Mouse (Mus musculus) ovary, adult 18-20 months (tissue): ENCODE results near the gene Cst6.

Source experiments
- DNase-seq: peaks from one replicate; pipeline ENCODE4 v3.0.0; 2022; ENCODE audit warnings: low spot score, mixed read lengths

The Cst6 gene

GRCm38 (mm10) chr19:5348526-5349501 lies 560 bp downstream of the Cst6 start:
- DNase-seq = no peak

DNA sequence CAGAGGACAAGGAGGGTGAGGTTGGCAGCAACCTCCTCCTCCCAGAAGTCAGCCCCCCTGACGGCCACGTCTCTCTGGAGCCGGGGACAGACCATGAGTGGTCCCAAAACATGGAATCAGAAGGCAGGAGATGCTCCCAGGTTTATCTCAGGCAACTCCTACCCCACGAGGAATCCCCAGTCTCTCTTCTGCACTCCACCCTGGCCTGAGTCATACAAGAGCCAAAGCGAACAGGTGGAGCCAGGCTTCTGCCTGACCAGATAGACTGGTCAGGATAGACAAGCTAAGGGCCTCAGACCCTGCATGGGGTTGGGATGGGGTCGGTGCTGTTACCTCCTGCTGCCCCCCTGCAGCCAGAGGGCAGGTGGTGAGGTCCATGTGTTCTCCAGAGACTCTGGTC lies 1.3 kb downstream of the Cst6 start:
- no peak for DNase-seq

DNA sequence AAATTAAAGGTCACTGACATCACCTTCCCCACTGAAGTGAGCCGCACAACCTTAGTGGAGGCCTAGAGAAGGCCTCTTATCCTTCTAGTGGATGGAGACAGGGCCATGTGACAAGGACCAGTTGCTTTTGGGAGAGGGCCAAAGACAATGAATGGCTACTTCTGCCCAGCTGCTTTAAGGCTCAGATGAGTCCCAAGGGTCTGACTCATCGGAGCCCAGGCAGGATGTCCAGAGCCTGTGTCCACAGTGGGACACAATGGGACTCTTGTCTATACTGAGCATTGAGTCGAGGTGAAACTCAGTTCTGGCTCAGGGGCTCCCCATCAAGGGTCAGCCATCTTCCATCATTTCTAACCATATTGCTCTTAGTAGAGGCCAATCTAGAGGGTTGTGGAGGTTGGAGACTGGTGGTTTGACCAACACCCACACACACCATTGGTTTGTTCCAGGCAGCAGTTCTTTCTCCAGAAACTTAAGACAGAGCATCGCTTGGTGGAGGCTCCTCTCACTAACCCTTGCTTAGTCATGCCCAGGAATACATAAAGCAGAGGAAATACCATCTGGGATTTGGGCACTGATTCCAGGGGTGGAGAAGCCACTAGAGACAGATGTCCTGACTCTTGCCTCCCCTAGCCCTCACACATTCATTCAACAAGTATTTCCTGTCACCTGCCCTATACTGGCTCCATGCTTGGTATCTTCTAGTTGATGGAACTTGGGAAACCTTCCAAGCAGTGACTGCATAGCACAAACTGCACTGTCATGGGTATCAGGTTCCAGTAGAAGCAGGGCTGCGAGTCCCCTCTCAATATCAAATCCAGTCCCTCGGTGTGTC lies 3.9 kb downstream of the Cst6 start:
- no peak for DNase-seq

DNA sequence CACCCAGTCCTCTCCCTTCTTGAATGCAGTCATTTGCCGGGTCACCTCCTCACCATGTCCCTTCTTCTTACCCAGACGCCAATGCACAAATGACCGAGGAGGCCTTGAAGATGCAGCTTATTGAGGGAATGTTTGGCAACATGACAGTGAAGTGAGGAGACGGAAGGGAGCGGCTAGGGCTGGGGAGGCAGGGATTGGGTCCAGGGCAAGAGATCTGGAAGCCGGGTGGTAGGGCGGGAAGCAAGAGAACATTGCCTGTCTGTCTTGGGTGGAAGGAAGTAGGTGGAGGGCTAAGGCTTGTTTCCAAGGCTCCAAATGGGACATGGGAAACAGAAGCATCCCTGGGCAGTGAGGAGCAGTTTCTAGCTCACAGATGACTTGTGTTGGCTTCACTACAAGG lies 8.0 kb downstream of the Cst6 start:
- no peak for DNase-seq

- peak; percentile 32 for DNase-seq
Observed at GRCm38 (mm10) chr19:5337975-5338374, 11.4 kb downstream of the Cst6 start.

DNA sequence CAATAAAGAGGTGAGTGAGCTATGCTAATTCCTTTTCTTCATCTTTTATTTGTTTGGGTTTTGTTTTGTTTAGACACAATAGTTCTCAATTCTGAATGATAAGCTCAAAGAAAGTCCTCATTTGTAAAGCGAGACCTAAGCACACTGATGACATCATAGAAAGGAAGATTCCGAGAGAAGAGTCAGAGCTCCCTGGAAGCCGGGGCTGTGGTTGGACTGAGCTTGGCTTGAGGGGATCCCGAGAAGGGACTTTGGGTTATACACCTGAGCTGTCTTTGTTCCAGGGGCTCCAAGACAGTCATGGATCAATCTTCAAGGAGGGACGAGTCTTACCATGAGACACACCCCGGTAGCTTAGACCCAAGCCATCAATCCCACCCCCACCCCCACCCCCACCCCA lies 13.9 kb downstream of the Cst6 start, which contains the start of gene Catsper1:
Catsper1 (plus strand) TSS at position 301 of the 400 bp plus-strand sequence.
- no peak for DNase-seq

DNA sequence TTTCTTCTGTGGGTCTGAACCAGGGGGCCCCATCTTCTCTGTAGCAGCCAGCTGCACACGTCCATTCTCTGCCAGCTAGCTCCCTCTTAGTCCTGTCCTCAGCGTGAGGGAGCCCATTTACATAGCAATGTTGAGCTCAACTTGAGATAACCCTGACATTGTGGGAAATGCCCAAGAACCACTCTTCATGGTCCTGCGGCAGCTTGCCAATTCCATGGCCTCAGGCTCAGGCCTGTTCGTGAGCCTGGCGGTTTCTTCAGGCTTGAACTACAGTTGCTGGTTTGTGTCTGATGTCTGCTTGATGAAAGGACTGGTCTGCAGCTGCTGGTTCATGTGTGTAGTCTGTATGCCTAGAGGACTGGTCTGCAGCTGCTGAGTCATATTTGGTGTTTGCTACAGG lies 14.6 kb downstream of the Cst6 start:
- DNase-seq = no peak

GRCm38 (mm10) chr19:5327970-5328369 lies 21.4 kb downstream of the Cst6 start:
- DNase-seq = no peak

- DNase-seq = no peak
Observed at GRCm38 (mm10) chr19:5323801-5324200, 25.6 kb downstream of the Cst6 start.

DNA sequence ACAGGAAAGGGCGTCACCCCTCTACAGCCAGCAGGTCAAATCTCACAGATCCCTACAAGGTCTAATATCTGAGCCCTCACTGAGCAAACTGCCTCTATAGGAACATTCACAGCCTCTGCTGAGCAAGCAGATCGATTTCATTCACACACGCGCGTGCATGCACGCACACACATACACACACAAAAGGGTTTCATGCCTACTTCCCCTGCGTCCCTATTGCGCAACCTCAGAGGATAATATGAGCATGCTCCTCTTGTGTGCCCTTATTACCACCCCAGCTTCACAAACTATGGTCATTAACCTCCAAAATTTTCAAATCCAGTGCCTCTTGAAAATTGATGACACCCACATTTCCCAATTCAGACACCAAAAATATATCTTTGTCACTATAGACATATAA lies 36.2 kb downstream of the Cst6 start:
- no peak for DNase-seq

- DNase-seq = no peak
Observed at GRCm38 (mm10) chr19:5309025-5309424, 40.3 kb downstream of the Cst6 start.

- DNase-seq = no peak
Observed at GRCm38 (mm10) chr19:5306968-5307734, 42.2 kb downstream of the Cst6 start.

GRCm38 (mm10) chr19:5306279-5306678 lies 43.1 kb downstream of the Cst6 start:
- DNase-seq = no peak

DNA sequence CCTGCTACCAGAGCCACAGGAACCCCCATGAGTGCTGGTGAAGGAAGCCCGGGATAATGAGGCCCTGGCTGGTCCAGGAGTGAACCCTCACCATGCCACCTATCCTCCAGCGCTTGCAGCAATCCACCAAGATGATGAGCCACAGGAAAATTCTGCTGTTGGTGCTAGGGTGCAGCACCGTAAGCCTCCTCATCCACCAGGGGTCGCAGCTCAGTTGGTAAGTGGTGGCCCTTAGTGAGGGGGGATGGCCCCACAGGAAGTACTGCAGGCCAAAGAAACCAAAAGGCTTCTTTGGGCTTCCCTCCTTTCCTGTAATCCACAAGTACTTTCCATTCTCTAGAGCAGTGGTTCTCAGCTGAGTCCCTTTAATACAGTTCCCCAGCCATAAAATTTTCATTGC lies 46.9 kb downstream of the Cst6 start:
- DNase-seq = no peak

- no peak for DNase-seq
Observed at GRCm38 (mm10) chr19:5300588-5300987, 48.8 kb downstream of the Cst6 start.

GRCm38 (mm10) chr19:5297903-5298800 lies 51.2 kb downstream of the Cst6 start, which contains the start of gene Gal3st3:
Gal3st3 (plus strand) TSS chr19:5298331.
- no peak for DNase-seq

DNA sequence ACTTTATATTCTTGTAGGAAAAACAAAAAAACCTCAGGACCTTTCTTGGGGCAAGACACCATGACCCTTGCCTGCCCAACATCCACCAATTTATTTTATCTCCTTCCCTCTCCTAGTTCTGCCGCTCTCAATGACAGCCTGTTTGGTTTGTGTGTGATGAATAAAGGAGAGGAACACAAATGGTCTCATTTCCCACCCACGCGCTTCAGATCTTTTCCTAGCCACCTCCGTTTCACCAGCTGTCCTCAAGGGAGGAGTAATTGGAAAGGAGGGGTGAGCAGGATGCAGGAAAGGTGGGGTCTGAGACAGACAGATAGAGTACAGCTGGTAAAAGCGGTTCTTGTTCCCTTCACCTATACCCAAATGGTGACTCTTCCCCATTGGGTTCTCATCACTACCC lies 52.7 kb downstream of the Cst6 start:
- no peak for DNase-seq

- DNase-seq = no peak
Observed at GRCm38 (mm10) chr19:5295736-5296075, 53.7 kb downstream of the Cst6 start.

DNA sequence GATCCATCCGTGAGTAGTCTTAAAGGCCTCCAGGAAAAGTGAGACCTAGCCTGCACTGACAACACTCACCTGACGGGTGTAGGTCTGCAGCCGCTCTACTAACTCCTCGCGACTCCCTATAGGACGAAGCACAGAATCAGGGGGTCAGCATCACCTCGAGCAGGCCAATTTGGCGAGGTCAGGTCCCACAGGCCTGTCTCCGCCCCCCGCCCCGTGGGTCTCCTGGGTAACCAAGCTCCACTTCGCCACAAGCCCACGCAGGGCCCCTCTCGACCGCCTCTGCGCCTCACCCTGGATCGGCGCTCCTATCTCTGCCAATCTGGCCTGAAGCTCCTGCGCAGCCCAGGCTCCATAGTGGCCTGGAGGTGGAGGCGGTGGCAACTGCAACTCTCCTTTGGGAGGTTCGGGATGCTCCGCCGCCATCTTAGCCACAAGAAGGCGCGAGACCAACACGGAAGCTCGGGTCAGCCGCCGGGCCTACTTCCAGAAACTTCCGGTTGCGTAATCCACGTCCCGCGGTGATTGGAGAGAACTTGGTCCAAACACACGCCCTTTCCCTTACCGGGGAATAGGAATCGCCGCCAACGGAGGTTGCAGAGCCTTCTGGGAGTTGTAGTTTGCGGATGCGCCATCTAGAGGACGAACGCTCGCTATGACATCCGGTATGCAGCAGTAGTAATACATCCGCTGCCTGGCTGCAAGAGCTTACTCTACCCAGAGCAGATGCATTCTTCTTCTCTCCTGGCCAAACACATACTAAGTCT lies 54.2 kb downstream of the Cst6 start, which contains the start of gene Sf3b2:
Sf3b2 (minus strand) TSS at position 484 of the 764 bp plus-strand sequence.
- DNase-seq = peak; percentile 98
